Mouse (Mus musculus): ENCODE measurements around the gene Ppp1r9b.
A peak's percentile ranks its signal among the peaks of the same experiment; 100 is the strongest.

The Ppp1r9b gene

DNA sequence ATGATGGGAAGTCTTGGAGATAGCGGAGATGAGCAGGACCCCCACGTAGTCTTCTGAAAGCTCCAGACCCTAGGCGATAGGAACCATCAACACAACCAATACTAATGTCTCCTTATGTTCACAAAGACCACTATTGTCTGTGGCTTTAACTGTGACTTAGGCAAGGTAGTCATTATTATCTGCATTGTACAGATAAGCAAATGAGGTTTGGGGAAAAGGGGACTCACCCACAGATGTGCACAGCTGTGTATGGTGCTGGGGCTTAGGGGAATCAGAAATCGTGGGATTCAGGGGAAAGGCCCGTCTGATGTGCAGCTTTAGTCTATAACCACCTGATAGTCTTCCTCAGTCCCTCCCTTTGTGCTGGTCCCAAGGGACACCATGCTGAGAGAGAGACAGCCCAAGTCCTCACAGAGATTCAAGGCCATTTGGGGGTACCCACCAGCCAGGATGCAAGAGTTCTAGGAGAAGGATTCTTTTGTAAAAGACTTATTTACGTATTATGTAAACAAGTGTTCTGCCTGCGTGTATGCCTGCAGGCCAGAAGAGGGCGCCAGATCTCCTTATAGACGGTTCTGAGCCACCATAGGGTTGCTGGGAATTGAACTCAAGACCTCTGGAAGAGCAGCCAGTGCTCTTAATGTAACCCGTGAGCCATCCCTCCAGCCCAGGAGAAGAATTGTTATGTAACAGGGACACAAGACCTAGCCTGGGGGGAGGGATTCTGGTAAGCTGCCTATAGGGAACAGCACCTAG lies 31.6 kb downstream of the Ppp1r9b start:
- no peak for DNase-seq (ENCODE audit: low read depth, low spot score)

DNA sequence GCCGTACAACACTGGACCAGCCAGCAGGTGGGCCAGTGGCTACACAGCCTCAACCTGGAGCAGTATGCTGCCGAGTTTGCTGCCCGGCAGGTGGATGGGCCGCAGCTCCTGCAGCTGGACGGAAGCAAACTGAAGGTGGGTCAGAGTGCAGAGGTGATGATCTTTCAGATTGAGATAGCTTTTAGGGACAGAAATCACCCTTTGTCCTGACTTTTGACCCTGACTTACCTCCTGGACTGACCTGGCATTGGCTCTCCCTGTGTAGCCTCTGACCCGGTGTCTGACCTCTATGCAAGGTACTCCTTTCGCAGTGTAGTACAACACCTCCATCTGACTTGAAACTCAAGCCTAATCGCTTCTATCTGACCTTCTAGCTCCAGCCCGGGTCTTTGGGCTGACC lies 32.6 kb downstream of the Ppp1r9b start:
- no peak for DNase-seq (ENCODE audit: low read depth, low spot score)

- DNase-seq (ENCODE audit: low read depth, low spot score), result peak; percentile 26
These were observed 33.8 kb downstream of the Ppp1r9b start for GRCm38 (mm10) chr11:95024439-95025184.

DNA sequence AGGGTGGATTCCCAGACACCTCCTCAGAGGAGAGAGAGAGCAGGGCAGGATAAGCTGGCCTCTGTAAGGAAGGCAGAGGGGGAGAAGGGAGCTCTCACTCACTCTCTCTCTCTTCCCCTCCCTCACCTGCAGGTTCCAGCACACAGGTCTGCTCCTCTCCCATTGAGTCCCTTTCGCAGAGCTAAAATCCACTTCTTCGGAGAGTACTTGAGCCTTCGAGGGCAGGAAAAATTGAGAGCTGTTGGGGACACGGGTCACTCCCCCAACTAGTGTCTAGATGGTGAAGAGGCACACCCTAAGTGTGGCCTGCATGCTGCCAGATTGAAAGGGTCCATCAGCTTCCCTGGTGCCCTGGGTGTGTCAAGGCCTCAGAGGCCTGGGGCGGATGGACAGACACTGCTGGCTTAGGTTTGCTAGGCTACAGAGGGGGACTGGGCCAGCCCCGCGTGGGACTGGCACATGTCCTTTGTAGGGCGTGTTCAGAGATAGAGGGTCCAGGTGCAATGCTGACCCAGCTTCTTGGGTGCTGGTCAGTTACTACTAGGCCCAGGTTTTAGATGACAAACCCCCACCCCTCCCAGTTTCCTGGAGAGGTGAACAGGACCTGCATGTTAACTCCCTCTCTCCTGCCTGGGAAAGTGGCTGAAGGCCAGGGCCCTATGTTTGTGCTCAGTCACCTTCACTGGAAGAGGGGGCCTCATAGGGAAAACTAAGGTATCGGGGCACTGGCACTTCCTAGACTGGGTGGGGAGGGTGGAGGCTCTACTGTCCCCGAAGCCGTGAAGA lies 34.6 kb downstream of the Ppp1r9b start:
- no peak for DNase-seq (ENCODE audit: low read depth, low spot score)

GRCm38 (mm10) chr11:95026090-95026542 lies 35.3 kb downstream of the Ppp1r9b start:
- DNase-seq (ENCODE audit: low read depth, low spot score), result no peak

GRCm38 (mm10) chr11:95026849-95027248 lies 36.0 kb downstream of the Ppp1r9b start:
- DNase-seq (ENCODE audit: low read depth, low spot score), result no peak

DNA sequence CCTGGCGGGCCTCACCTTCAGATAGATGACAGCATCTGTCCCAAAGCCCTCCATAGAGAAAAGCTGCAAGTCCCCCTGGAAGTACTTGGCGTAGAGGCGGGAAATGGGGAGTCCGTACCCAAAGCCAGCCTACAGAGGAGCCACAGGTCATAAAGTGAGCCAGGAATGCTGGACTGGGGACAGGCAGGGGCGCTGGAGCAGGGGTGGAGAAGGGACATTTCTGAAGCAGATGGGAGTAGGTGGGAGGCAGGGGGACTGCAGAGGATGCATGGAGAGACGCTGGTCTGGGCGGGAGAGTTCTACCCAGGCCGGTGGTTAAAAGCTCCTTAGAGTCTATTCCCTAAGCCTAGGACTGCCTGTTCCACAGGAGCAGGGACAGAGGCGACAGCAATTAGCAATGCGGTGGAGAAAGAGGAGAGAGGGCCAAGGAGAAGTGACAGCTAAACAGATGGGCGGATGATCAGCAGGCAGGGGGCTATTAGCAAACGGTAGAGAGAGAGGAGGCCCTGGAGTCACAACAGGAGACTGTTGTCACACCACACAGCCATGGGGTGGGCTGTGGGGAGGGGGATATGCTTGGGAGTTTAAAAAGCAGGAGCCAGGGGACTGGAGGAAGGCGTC lies 37.1 kb downstream of the Ppp1r9b start:
- no peak for DNase-seq (ENCODE audit: low read depth, low spot score)

DNA sequence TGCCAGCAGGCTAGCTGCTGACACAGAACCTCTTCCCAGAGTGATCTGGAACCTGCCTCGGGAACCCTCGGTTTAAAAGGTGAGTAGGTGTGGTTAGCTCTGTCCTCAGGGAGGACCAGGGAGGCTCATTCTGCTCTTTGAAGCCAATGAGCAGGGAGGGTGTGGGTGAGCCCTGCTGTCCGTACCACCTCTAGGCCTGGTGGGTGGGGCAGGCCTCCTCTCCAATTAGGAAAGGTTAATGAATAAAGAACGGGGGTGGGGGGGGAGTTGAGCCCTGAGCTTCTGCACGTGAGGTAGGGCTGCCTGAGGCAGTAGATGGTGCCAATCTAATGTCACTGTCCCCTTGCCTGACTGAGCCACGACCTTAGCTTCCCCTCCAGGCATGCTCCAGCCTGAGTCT lies 42.1 kb downstream of the Ppp1r9b start:
- DNase-seq (ENCODE audit: low read depth, low spot score), result no peak

DNA sequence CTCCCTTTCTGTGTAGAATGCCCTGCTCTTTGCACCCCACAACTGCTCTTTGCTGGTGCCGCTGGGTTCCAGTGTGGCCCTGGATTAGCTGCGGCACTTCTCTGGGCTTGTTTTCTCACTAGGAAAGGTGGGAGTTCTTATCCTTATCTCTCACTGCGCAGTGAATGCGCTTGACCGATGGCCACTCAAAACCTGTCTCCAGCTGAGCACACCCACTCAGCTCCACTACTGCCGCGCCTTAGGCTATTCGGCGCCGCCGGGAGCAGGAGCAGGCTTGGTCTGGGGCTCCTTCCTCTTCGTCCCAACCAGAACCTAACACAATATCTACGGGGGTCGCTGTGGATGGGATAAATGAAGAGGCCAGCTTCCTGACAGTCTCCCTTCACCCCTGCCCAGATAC lies 42.8 kb downstream of the Ppp1r9b start:
- no peak for DNase-seq (ENCODE audit: low read depth, low spot score)

GRCm38 (mm10) chr11:95034902-95035301 lies 44.1 kb downstream of the Ppp1r9b start:
- DNase-seq (ENCODE audit: low read depth, low spot score), result no peak

DNA sequence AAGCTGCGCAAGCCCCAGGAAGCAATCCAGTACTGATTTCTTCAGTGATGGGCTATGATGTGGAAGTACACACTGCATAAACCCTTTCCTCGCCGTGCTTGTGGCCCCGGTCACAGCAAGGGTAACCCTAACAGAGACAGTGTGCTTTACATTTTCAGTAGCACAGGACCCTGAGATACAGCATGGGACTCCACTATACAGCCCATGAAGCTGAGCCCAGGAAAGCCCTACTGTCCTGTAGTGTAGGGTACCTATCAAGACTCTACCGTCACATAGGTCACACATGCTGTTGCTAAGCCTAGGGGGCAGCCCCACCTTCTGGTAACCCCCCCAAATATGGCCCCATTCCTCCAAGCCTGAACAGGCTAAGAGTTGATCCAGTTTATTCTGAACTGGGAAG lies 45.7 kb downstream of the Ppp1r9b start:
- no peak for DNase-seq (ENCODE audit: low read depth, low spot score)

GRCm38 (mm10) chr11:95037306-95037705 lies 46.5 kb downstream of the Ppp1r9b start:
- no peak for DNase-seq (ENCODE audit: low read depth, low spot score)

DNA sequence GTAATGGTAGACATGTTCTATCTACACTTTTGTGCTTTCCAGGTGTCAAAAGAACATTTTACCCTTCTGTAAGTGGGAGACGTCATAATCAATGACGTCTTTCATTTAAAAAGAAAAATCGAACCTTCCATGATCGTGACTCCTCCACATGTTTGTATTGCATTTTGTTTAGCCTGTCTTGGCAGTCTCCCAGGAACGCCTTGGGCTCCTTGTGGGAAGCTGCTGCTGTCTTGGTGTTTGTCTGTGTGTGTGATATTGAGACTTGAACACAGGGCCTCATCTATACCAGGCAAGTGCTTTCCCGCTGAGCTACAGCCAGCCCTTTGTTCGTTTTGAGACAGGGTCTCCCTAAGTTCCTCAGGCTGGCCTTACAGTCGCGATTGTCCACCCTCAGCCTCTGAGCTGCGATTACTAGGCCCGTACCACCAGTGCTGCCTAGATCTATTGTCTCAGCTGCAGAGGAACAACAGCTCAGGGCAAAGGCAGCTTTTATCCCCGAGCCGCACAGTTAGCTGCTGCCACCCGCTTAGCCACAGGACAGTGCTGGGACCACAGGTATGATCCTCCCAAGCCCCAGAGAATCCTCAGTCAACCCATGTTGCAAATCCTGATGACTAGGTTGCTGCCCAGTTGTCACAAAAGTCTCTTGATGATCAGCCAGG lies 47.5 kb downstream of the Ppp1r9b start:
- no peak for DNase-seq (ENCODE audit: low read depth, low spot score)

GRCm38 (mm10) chr11:95038818-95039655 lies 48.2 kb downstream of the Ppp1r9b start:
- DNase-seq (ENCODE audit: low read depth, low spot score), result no peak

DNA sequence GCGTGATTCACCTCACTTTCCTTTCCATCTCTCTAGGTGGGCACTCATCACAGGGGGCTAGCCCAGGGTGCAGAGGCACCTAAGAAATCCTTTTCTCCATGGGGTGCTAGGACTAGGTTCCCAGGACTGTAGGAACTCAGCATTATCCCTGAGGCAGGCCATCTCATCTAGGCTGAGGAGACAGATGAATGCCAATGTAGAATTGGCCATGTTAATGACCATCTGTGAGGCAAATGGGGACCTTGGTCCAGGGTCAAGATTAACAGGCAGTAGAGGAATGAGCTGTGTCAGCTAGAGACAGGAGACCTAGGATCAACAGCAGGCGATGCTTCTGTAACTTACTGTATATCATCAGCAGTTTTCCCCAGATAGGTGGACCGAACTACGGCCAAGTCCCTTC lies 48.9 kb downstream of the Ppp1r9b start:
- DNase-seq (ENCODE audit: low read depth, low spot score), result no peak

DNA sequence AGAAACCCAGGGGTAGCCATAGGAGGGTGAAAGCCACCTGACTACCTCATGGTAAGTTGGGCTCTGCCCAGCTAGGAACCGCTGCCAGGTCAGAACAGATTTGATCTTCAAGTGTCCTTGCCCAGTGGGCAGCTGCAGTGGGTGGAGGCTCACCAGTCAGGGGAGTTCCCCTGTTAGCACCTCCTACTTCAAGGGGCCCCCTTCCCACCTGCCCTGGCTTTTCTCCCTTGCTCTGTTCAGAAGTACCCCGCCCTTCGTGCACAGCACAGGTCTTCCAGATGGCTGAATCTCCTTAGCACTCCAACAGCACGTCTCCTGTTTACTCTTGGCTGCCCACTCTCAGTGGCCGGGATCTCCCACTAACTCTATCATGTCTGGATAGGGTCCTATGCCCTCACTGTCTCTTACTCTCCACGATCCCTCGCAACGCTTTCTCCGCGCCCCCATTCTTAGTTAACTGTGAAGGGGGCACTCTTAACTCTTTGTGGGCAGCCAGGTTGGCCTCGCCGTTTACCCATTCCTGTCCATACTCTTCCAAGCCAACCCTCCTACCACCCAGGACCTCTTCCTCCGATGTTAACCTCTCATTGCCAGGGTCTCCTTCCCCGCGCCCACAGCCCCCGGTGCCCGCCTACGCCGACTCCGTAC lies 49.8 kb downstream of the Ppp1r9b start:
- no peak for DNase-seq (ENCODE audit: low read depth, low spot score)

GRCm38 (mm10) chr11:95041139-95041609 lies 50.3 kb downstream of the Ppp1r9b start, which contains the start of gene Pdk2:
Gene Pdk2 (minus strand): TSS chr11:95041354.
- peak; percentile 88 for DNase-seq (ENCODE audit: low read depth, low spot score)

DNA sequence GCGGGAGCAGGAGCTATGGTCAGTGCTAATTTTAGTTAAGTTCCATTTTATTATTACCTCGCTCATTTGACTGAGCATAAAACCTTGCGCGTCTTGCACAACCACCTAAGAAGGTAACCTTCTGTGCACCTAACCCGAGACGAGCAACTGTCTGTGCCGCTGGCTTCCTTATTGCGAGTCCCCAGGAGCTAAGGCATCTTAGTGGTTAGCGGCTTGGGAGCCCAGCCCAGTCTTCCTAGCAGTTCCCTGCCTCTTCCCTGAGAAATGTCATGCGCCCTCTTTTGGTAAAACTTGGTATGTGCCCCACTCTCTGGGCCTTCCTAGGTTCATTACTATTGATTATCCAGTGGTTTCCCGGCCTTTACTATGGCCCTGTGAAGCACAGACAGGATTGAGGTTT lies 51.3 kb downstream of the Ppp1r9b start:
- peak; percentile 67 for DNase-seq (ENCODE audit: low read depth, low spot score)

- DNase-seq (ENCODE audit: low read depth, low spot score), result no peak
These were observed 52.2 kb downstream of the Ppp1r9b start for GRCm38 (mm10) chr11:95043060-95043459.

GRCm38 (mm10) chr11:95043608-95044007 lies 52.8 kb downstream of the Ppp1r9b start:
- no peak for DNase-seq (ENCODE audit: low read depth, low spot score)

Data from retina, adult 2 months (tissue).